Mouse (Mus musculus) CD4-positive, CD25-positive, alpha-beta regulatory T cell, adult 2 months (primary cell): ENCODE measurements around the gene F5.
A peak's percentile ranks its signal among the peaks of the same experiment; 100 is the strongest.

ENCODE experiments used
- DNase-seq: peaks from one replicate; pipeline ENCODE4 v3.0.0-alpha.2; 2012; ENCODE audit warnings: low read depth, low spot score

The F5 gene

DNA sequence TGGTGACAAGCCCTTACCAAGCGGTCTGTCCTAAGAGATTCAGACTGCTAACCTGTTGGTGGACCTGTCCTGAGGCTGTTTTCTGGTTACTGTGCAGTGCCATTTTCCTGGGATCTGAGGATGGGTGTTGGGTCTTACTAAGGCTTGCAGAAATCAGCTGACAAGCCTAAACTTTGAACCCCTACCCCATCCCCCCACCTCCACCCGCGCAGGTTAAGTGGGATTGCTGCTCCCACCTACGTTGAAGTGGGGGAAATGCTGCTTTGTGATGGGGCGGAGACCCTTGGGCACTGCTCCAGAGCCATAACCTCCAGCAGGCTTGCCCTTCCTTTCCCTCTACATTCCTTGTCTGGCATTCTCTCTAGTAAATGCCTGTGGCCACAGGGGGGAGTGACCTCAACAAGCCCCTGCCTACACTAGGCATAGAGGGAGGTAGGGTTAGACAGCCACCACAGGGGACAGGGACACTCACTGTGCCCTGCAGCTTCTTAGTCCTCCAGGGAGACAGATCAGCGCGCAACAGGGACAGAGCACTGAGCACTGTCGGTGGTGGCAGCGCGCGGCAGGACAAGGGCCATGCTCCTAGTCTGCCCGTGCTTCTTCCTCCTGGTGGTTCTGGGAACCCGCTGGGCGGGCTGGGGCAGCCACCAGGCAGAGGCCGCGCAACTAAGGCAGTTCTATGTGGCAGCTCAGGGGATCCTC is at the start of gene F5:
TSS of gene F5 (plus strand) at position 452 of the 702 bp plus-strand sequence.
- no peak for DNase-seq

DNA sequence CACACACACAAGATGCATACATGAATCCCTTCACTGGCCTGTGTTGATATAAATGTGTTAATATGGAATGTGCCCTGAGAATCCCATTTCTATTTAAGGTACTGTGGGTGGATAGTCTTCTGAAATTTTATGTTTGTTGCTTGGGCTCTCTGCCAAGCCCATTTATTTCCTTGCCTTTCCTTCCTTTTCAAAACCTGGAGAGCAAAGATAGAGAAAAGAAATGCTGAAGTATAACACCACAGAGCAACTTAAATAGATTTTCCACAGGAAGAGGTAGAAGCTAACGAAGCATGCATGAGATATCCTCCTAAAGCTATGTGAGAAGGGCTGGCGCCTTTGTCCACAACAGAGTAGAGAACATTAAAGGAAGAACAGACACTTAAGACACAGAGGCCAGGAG is 41.9 kb upstream of the F5 start:
- DNase-seq = no peak

DNA sequence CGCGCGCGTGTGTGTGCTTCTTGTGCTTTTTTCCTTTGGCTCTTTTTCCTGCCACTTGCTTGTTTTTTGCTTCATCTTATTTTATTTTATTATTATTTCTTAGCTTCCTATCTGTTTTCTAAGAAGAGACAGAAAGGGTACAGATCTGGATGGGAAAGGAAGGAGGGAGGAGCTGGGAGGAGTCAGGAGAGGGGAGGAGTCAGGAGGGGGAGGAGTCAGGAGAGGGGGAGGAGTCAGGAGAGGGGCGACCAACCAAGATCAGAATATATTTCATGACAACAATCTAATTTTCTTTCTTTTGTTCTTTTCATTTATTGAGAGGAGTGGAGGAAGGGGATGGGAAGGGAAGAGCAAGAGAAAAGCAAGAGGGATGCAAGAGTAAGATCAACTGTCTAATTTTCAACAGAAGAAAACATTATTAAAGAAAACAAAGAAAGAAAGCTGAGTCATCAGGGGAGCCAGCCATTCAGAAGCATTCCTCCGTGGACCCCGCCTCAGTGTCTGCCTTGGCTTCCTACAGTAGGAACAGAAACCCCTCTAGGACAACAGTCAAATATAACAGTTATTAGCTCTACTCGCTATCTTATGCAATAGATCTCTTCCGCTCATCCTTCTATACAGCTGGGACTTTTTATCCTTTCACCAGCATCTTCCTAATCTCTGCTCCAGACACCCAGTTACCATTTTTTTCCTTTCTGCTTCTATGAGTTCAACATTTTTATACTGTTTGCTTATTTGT is 40.9 kb upstream of the F5 start:
- no peak for DNase-seq

DNA sequence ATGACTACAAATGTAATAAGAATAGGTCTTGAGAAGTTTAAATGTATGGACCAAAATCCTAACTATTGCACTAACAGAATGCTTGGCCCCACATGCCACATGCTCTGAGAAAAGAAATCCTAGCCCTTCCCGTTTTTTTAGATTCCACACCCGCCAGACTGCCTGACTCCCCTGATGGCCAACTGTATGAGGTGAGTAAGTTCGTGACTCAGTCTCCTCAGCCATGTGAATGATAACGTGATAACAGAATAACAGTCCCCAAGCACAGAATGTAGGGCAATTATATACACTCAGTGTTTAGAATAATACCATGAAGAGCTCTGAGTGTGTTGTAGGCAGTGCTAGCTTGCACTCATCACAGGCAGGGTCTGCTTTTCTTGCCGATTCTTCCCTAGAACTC is 37.4 kb upstream of the F5 start:
- no peak for DNase-seq

DNA sequence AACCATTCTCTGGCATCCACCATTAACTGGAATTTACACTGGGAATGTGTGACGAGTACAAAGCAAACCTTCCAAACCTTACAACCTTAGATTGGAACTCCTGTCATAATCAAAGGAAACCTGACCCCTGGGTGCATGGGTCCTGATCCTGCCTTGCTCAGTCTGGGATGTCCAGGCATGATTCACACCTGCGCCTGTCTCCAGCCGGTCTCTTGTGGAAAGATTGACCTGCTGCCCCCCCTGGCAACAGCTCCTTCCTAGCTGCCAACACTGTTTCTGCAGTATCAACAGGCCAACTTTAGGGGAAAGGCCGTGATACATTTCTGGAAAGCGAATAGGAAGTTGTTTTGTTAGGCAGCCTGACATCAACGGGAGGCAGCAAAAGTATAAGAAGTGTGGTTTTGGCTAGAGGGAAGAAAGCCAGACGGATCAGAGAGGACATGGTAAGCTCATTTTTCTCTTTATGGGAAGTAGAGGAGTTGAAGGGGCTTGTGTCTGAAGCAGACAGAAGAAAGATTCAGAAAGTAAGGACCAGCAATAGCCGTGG is 36.6 kb upstream of the F5 start, which contains the start of gene Selp:
TSS of gene Selp (plus strand) at position 318 of the 547 bp plus-strand sequence.
- no peak for DNase-seq

DNA sequence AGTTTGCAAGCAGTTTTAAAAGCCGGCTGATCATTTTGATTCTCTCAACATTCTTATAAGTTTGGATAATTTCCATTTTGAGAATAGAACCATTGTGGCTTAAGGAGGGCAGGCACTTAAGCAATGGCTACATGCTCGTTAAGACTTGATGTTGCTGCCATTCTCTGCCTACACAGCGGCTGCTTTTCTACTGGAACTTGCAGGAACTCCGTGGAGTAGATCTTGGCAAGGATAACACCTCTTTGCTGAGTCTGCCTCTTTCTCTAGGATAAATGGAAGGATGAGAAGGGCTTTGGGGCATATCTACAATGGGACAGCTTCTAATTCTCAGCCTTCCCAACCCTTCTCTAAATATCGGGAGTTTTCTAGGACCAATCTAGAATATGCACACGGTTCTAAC is 36.0 kb upstream of the F5 start:
- no peak for DNase-seq

DNA sequence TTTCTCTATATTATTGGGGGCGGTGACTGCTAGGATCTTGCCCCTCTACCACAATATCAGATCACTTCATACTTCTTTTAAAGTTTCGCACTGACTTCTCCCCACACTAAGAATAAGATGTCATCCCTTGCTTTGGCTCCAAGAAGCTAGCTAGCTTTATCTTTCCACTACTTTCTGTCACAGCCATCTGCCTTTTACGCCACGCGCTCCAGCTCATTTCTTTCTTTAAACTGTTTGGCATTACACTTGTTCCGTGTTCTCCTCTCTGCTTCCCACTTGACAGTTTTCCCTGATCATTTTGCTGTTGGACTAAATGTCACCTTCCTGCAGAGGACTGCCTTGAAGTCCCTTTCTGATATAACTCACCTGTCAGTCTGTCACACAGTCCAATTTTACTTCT is 33.8 kb upstream of the F5 start:
- no peak for DNase-seq

DNA sequence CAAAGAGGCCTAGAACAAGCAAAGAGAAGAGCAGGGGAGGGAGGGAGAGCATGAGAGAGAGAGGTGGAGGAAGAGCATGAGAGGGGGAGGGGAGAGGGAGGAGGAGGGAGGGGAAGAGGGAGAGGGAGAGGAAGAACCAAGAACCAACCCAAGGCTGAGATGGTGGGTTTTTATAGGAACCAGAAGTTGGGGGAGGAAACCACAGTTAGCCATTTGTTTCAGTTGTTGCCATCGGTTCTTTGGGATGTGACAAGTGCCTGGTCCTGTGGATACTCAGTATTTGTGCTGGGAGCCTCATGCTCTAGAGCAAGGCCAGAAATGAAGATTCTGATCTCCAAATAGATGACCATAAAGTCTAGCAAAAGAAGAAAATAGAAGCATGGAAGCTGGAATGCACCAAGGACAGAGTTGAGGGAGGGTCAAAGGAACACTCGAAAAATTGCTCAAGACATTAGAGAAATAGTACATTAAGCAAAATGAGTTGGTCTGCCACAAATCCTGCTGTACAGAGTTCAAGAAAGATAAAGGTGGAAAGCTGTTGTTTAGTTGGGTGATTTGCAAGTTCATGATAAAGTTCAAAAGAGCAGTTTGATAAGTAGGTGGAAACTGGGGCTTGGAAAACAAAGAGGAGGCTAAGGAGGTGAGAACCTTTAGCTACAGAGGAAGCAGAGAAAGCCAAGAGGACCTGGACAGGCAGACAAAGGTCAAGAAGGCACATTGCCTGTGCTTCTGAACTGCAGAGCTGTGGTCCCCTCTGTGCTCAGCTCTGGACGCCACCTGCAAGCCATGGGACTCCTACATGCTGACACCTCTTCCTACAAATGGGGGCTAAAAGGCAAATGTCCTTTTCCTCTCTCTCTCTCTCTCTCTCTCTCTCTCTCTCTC is 31.5 kb upstream of the F5 start:
- DNase-seq = no peak

DNA sequence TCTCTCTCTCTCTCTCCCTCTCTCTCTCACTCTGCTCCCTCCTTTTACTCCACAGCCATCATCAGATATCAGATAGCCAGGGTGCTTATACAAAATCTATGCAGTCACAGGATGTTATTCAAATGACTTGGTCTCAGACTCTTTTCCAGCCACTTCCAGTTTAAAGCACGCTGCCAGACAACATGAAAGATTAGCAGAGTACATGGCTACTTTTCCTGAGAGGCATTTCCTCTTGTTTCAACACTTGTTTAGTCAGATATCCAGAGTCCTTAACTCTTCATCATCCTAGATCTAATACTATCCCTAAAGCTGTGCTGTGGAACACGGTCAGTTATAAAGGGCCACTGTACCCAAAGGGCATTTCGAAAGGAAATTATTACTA is 30.9 kb upstream of the F5 start:
- DNase-seq = no peak

DNA sequence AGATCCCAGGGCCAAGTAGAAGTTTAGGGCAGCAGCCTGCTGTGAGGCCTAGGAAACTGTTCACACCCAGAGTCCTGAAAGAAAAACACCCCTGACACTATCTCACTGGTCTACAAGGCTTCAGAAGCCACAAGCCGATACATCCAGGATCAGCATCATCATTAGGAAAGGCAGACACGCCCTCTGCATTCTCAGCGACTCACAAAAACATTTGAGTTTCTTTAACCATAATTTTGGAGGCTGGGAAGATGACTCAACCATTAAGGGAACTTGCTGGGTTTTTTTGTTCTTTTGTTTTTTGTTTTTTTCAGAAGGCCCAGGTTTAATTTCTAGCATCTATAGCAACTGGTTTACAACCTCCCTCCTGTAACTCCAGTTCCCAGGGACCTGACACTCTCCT is 27.8 kb upstream of the F5 start:
- DNase-seq = peak; percentile 28

DNA sequence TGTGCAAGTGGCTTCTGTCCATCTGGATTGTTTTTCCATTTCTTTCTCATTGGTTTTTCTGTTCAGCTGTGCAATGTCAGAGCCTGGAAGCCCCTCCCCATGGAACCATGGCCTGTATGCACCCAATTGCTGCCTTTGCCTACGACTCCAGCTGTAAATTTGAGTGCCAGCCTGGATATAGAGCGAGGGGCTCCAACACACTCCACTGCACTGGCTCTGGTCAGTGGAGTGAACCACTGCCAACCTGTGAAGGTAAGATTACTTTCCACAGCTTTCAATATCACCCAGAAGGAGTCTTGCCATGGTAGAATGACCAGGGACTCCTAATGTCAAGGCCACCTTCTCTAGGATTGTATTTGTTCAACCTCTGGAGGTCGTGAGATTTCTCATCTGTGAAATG is 21.6 kb upstream of the F5 start:
- no peak for DNase-seq

DNA sequence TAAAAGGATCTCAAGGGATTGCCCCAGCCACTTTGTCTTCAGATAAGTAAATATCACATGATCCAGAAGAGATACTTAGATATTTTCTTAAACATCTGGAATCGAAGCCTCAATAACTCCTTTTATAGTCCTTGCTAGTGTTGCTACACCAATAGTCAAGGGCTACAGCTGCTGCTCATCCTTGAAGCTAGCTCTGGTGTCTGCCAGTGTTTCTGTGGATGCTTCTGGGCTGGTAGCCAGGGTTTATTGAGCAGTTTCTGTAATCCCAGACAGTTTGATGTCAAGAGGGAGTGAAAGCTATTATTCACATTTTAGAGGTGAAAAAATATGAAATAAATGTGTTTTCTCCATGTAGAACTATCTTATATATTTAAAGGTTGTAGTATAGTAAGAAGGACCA is 19.0 kb upstream of the F5 start:
- no peak for DNase-seq

DNA sequence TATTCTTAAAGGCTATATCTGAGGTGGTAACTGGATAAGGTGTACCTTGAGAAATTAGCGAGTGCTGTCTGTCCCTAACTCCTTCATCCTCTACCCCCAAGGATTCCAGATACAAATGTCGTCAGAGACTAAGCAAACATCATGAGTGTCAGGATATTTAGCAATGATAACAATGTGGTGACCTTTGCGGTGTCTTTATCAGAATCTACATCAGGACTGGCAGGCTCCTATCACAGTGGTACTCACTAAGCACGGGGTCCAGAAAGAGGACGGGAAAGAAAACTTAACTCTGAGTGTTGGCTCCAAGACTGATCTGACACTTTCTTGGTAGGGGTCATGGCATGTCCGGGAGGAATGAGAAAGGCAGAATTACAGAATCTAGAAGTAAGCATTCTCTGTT is 17.5 kb upstream of the F5 start:
- peak; percentile 44 for DNase-seq

DNA sequence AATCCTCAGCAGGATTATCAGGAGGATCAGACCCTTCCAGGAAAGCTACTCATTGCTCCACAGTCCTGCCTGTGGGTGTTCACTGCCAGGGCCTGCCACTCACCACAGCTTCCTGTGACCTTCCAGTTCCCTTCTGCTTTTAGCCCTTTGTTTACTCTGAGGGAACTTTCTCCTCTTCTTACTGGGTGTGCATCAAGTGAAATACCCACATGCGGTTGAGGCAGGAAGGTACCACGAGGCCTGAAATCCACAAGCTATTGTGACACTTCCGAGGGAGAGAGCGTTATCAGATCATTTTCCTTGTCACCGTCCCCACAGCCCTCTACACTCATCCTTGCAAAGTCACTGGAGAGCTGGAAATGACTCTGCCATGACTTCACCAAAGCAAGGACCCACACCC is 16.3 kb upstream of the F5 start:
- DNase-seq = peak; percentile 80

DNA sequence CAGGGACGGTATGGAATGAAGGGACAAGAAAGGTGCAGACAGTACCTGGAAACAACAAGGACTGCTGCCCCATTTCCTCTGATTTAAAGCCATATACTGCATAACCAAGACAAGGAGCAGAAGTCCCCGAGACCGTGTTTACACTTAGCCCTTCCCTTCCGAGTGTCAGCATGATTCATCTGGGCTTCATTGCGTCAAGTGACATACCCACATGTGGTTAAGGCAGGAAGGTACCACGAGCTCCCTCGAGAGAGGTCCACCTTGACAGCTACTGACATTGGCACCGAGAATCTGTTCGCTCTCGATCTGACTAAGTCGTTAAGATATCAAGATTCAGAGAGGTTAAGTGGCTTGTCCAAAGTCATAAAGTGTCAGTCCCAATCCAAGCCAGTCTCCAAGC is 15.7 kb upstream of the F5 start:
- DNase-seq = peak; percentile 88

DNA sequence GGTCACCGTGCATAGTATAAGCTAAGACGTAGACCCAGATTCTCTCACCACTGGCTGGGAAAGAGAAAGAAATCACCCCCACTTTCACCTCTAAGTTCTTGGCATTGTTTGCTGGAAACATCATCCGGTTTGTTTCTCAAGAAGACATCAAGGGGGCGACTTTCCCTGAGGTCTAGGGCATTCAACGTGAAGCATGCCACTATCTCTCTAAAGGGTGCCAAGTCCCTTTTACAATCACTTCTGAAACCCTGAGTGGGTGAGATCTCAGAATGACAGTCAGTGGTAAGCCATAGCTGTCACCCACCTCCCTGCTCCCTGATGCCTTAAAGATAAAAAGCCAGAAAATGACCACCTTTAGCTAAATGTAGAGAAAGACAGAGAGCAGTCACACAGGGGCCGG is 15.0 kb upstream of the F5 start:
- peak; percentile 39 for DNase-seq

DNA sequence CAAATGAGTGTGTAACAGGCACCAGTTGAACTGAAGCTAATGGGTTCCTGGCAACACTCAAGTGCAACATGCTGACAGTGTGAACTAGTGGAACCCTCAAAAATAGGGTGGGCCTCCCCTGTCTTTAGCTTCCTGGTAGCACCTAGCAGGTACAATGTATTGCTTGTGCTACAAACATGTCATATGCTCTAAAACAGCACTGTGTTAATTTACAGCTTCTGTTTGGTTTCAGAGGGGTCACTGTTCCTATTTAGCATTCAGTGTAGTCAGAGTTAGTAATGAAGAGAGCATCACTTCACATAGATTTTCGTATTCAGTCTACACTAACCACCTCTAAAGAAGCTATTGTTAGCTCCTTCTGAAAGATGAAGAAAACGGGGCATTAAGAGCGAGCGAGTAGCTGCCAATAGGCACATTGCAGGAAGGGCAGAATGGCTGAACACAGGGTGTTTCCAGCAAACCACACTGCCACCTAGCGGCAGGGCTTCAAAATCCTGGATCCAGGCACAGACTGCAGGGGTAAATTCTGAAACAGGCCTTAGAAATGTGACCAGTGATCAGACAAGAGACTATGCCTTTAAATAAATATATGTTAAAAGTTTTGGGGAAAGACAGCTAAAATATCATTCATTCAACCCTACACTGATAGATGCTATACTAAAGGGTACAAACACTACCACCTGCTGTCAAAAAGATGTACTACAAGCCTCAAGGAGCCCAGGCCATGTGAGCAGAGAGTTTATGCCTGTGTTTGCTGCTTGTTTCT is 13.1 kb upstream of the F5 start:
- DNase-seq = peak; percentile 93

DNA sequence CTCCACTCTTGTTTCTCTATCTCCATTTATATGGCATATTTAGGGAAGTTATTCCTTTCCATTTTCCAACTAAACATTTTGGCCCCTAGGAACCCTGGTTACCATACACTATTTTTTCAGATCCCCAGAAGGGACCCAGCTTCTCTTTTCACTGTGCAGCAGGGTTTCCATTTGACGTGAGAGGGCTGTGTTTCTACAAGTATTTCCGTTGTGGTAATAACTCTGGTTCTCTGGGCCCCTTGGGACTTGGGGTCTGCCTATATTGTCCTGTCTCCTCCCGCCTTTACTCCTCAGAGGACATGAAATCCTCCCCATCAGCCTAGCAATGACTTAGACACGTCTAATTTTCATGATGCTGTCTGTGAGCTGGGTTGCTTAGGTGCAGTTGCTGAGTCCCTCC is 12.2 kb upstream of the F5 start:
- no peak for DNase-seq

DNA sequence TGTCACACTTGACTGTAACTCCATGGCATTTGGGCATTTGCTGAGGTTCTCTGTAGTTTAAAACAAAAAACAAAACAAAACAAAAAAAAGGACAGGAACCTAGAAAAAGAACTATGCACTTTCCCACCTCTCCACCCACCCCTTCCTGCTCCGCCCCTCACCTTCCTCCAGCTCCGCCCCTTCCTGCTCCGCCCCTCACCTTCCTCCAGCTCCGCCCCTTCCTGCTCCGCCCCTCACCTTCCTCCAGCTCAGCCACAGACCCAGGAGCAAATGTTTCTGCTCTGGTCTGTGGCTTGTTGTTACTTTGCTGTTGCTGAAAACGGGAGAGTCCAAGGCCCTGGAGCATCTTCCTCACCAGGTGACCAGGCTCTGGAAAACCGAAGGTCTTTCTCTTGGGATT is 2.6 kb upstream of the F5 start:
- peak; percentile 29 for DNase-seq

DNA sequence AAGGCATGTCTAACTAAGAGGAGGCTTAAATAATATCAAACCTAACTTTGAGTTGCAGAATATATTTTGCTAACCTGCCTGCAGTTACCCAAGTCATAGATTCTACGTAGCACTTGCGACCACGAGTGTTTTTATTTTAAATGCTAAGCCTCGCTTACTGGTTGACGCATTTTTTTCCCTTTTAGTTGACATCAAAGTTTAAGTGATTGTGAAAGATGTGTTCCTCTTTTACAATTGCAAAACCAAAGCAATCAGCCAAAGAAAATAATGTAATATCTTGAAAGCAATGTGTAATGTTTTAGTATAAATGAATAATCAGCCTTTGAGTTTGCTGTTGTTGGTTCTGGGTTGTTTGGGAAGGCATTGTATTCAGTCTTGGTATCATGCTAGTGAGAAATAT is 1.2 kb downstream of the F5 start:
- DNase-seq = no peak

DNA sequence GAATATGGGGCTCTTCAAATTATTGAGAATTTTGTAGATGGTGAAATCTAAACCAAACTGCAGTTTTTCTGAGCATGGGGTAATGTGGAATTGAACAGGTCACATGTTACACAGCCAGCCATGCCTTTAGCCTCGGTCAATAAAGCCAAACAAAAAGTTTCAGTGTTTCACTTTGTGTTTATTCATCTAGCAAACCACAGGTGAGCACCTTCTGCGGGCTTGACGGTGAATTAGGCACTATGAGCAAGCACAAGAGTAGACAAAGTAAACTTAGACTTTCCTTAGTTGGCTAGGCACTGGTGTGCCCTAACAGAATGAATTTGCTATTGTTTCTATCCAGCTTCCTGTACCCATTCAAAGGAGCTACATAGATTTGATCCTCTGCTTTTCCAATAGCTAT is 3.3 kb downstream of the F5 start:
- DNase-seq = no peak
